Mouse (Mus musculus) hindbrain, embryonic 16.5 days (tissue): ENCODE data around the gene Gm10382. TPM values are rescaled to one million over a fixed set of nuclear protein-coding genes. Genes with fewer than 3 reads are reported as not detected.
"Not testable (repeated sequence)": the region's sequence is repeated elsewhere in the genome, so short reads cannot be mapped to it uniquely, and the experiment has no call there.

ENCODE experiments used
- ATAC-seq: fragments of 200-750 bp; cut with Nextera tagmentation; 2 replicates; pipeline ENCODE4 v1.8.0; 2017; ENCODE audit warnings: moderate TSS enrichment, moderate library complexity
- H3K27ac ChIP-seq: fragments of 300-500 bp; sonication (generic); 2 replicates; pipeline ENCODE4 v1.5.1; 2014; ENCODE audit warnings: low read depth, mild to moderate bottlenecking, control low read depth, low read length, moderate library complexity
- H3K27me3 ChIP-seq: fragments of 300-500 bp; sonication (generic); replicated peaks from 2 replicates; pipeline ENCODE4 v1.6.1; 2014; ENCODE audit warnings: low read length; ENCODE audit not compliant: control insufficient read depth, insufficient read depth
- H3K36me3 ChIP-seq: fragments of 300-500 bp; sonication (generic); 2 replicates; pipeline ENCODE4 v1.6.1; 2014; ENCODE audit warnings: mild to moderate bottlenecking, low read length, moderate library complexity, mixed read lengths; ENCODE audit not compliant: control insufficient read depth, insufficient read depth
- H3K4me1 ChIP-seq: fragments of 300-500 bp; sonication (generic); 2 replicates; pipeline ENCODE4 v1.6.1; 2014; ENCODE audit warnings: low read depth, low read length; ENCODE audit not compliant: control insufficient read depth, insufficient read depth
- H3K4me2 ChIP-seq: fragments of 300-500 bp; sonication (generic); 2 replicates; pipeline ENCODE4 v1.6.1; 2014; ENCODE audit warnings: mild to moderate bottlenecking, low read length, control low read depth, moderate library complexity
- H3K4me3 ChIP-seq: fragments of 300-500 bp; sonication (generic); 2 replicates; pipeline ENCODE4 v1.5.1; 2014; ENCODE audit warnings: mild to moderate bottlenecking, low read length, control low read depth, moderate library complexity
- H3K9ac ChIP-seq: fragments of 300-500 bp; sonication (generic); 2 replicates; pipeline ENCODE4 v1.6.1; 2014; ENCODE audit warnings: low read depth, mild to moderate bottlenecking, control low read depth, low read length, moderate library complexity
- H3K9me3 ChIP-seq: fragments of 300-500 bp; sonication (generic); 2 replicates; pipeline ENCODE4 v1.6.1; 2014; ENCODE audit warnings: mild to moderate bottlenecking, low read length, moderate library complexity; ENCODE audit not compliant: control insufficient read depth
- WGBS: fragments of 180-500 bp; shearing (Covaris S2); extraction: QIAGEN DNeasy Blood & Tissue Kit; methylation state at CpG from one replicate; pipeline ENCODE4 v1.1.7; 2014; 5-methylcytosine and 5-hydroxymethylcytosine counted together
- polyA plus RNA-seq: library from polyadenylated mRNA; unstranded; fragments of >200 nt; fragmentation: Nextera tagmentation; extraction: Ambion mirVana; gene quantifications from 2 replicates; pipeline ENCODE4 v1.2.1, GENCODE M21; 2015

Gm10382 gene
- polyA plus RNA-seq, 1 experiment from 2014 or later, result 0.45 TPM

DNA sequence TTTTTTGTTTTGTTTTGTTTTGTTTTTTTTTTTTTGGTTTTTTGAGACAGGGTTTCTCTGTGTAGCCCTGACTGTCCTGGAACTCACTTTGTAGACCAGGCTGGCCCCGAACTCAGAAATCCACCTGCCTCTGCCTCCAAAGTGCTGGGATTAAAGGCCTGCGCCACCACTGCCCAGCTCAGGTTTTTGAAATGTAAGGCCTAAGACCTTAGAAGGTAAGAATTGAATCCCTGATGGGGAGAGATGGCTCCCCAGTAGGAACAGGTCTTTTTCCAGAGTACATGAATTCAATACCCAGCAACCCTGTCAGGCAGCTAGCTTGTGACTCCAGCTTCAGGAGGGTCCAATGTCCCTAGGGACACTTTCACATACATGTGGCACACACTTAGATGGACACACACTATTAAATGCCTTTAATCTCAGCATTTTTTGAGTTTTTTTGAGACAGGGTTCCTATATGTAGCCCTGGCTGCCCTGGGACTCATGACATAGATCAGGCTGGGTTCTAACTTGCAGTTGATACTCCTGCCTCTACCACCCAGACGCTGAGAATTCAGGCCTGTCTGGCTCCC, 1.9 kb downstream of the Gm10382 start:
- WGBS, result 95% methylated on average over 3 of the region's 3 CpGs

DNA sequence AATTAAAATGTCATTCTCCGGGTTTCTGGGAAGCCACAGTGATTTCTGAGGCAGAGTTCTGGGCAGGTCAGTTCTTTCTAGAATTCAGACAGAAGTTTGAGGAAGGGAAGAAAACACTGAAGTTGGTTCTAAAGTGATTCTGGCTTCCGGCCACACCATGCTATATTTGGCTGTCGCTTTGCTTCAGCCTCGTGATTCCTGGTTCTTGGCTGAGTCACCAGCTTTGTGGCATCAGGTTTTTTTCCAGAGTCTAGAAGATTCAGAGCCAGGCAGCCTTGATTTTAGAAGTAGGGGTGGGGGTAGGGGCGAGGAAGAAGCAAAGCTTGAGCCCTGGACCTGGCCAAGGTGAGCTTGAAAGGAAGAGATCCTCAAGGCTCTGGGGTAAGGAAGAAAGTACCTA, 2.5 kb downstream of the Gm10382 start:
- peak overlapping the region; percentile 41 for H3K27ac ChIP-seq
- 66% methylated on average over 5 of the region's 5 CpGs for WGBS

More for the DNA sequence above, 1.9 kb downstream of the Gm10382 start:
- no peaks in the 10 kb centered on the region for H3K9me3 ChIP-seq
- H3K4me3 ChIP-seq, result no peak overlapping the region
- peaks cover 27% of the 10 kb centered on the region for H3K4me1 ChIP-seq
- no peak for ATAC-seq
- H3K9ac ChIP-seq, result no peak overlapping the region
- no peaks in the 10 kb centered on the region for H3K27me3 ChIP-seq
- H3K27ac ChIP-seq, result peak overlapping the region; percentile 41
- no peak overlapping the region for H3K4me2 ChIP-seq
- H3K36me3 ChIP-seq, result peaks cover under 1% of the 10 kb centered on the region; the same call in 1 of the 2 replicates

DNA sequence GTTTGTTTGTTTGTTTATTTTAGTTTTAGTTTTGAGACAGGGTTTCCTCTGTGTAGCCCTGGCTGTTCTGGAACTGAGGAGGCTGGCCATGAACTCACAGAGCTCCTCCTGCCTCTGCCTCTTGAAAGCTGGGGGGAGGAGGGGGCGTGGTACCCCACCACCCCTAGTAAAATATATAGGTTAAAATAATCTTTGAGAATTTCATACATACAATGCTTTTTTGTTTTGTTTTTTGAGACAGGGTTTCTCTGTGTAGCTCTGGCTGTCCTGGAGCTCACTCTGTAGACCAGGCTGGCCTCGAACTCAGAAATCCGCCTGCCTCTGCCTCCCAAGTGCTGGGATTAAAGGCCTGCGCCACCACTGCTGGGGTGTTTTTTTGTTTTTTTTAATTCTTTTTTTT, 3.1 kb downstream of the Gm10382 start:
- H3K36me3 ChIP-seq, H3K4me3 ChIP-seq, ATAC-seq, H3K9ac ChIP-seq, H3K27me3 ChIP-seq, H3K4me2 ChIP-seq, H3K9me3 ChIP-seq: not testable (repeated sequence)
- Histone ChIP-seq H3K4me1 (peaks cover 27% of the 10 kb centered on the region), H3K27ac (peak overlapping the region; percentile 98)
- 95% methylated on average over 4 of the region's 4 CpGs for WGBS

More for the DNA sequence above, 2.5 kb downstream of the Gm10382 start:
- no peaks in the 10 kb centered on the region for H3K9me3 ChIP-seq
- no peak overlapping the region for H3K4me2 ChIP-seq
- H3K4me3 ChIP-seq, result no peak overlapping the region
- no peak for ATAC-seq
- H3K36me3 ChIP-seq, result no peaks in the 10 kb centered on the region
- peaks cover 27% of the 10 kb centered on the region for H3K4me1 ChIP-seq
- no peak overlapping the region for H3K9ac ChIP-seq
- no peaks in the 10 kb centered on the region for H3K27me3 ChIP-seq

DNA sequence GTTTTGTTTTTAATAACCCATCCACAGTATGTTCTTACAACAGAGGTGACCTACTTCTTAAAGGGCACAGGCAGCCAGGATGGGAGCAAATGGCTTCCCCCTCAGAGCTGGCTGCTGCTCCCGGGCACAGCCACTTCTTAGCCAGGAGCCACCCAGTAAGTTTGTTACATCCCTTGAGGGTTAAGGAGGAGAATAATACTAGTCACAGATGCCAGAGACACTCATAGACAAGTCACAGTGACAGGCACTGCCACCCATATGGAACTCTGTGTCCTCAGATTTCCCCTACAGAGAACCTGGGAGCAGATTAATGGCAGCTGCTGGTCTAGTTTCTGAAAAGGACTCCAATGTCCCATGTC, 3.5 kb downstream of the Gm10382 start:
- H3K36me3 ChIP-seq, result no peaks in the 10 kb centered on the region
- peak overlapping the region; percentile 98 for H3K27ac ChIP-seq
- ATAC-seq, result peak; percentile 5; the same call in 1 of the 2 replicates
- 27% methylated on average over 1 of the region's 1 CpGs for WGBS
- H3K4me3 ChIP-seq, result no peak overlapping the region; the same call in 1 of the 2 replicates
- H3K9ac ChIP-seq, result peak overlapping the region; percentile 15
- peak overlapping the region; percentile 63 for H3K4me2 ChIP-seq
- peaks cover 27% of the 10 kb centered on the region for H3K4me1 ChIP-seq
- no peaks in the 10 kb centered on the region for H3K9me3 ChIP-seq
- no peaks in the 10 kb centered on the region for H3K27me3 ChIP-seq

DNA sequence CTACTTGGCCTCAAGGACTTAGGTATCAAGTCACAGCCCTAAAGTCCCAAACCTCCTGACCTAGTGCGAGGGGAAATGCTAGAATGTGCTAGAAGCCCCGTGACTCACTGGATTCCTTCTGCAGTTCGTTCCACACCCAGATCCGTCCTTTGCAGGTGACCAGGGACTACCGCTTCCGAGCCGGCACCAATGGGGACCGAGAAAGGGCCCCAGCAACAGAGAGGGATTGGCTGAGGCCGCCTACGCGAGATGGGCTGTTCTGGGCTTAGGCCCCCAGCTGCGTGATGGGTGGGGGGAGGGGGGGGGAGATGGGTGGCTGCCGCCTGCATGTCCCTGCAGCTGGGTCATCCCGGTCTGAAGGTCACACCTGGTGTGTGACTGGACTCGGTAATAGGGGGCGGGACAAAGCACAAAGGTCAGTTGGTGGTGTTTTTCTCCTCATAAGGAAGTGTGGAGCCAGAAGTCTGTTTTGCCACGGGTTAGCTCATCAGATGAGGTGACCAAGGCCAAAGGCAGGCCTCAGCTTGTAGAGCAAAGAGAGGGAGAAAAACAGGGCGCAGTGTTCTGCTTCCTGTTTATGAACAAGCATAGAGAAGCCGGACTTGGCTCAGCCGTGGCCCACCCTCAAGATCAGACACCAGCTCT, 4.0 kb downstream of the Gm10382 start:
- Histone ChIP-seq H3K27ac (peak overlapping the region; percentile 98), H3K4me1 (peaks cover 25% of the 10 kb centered on the region), H3K27me3 (no peaks in the 10 kb centered on the region), H3K9ac (peak overlapping the region; percentile 60), H3K4me3 (peak overlapping the region; percentile 33), H3K4me2 (peak overlapping the region; percentile 63), H3K36me3 (no peaks in the 10 kb centered on the region), H3K9me3 (no peaks in the 10 kb centered on the region)
- WGBS, result 0% methylated on average over 20 of the region's 20 CpGs
- peak; percentile 92 for ATAC-seq

DNA sequence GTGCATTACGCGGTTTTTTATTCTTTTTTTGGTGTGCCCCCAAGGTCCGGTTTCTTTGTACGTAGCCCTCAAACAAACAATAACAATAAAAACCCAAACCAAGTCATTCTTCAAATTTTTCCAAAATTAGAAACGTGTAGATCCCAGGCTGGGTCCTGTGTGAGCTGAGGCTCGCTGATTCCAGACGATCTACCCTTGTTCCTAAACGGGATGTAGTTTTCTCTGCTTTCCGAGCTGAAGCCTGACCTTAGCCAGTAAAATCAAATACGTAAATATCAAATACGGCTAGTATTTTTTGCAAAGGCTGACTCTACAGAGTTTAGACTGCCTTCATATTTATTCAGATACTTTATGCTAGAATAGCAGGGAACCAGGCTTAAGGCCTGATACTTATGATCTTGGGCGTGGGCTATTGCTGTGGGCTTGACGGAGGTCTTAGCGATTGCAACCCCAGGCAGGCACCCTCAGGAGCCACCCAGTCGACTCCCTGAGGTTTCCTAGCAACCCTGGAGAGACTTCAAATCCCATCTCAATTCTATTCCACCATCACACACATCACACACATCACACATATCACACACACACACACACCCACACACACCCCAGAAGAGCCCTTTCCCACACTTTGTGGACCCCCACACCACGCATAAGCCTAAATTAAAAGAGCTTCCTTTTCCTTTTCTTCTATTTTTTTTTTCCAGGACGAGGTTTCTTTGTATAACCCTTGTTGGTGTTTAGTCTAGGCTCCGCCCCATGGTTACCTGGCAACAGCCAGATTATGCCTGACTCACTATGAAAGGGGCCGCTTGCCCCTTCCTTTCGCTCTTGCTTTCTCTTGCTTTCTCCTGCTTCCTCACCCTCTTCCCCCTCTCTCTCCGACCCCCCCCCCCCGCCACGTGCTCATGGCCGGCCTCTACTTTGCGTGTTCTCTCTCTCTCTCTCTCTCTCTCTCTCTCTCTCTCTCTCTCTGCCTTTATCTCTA, 4.8 kb downstream of the Gm10382 start:
- Histone ChIP-seq H3K27ac (peak overlapping the region; percentile 98), H3K9ac (peak overlapping the region; percentile 60), H3K36me3 (no peaks in the 10 kb centered on the region), H3K9me3 (no peaks in the 10 kb centered on the region), H3K27me3 (no peaks in the 10 kb centered on the region), H3K4me2 (peak overlapping the region; percentile 63), H3K4me3 (peak overlapping the region; percentile 33), H3K4me1 (peaks cover 20% of the 10 kb centered on the region)
- ATAC-seq, result peak; percentile 71
- 4% methylated on average over 21 of the region's 25 CpGs for WGBS

DNA sequence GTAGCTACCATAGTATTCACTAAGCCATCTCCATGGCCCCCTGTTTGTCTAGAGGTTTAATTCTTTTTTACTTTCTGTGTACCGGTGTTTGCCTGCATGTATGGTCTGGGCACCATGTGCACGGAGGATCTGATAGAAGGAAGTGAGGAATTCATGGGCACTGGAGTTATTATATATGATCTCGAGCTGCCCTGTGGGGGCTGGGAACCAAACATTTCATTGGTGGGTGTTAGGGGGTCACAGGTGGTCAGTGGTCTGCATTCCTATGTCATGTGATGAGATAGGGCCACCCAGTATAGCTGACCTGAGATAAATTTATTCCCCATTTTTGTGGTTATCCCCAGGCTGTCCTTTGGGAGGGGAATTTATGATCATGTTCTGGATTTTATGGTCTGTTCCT, 5.9 kb downstream of the Gm10382 start:
- H3K4me3 ChIP-seq, result no peak overlapping the region
- no peaks in the 10 kb centered on the region for H3K9me3 ChIP-seq
- H3K4me2 ChIP-seq, result peak overlapping the region; percentile 63; the same call in 1 of the 2 replicates
- no peak for ATAC-seq
- H3K4me1 ChIP-seq, result peaks cover 20% of the 10 kb centered on the region
- H3K27ac ChIP-seq, result peak overlapping the region; percentile 98
- 53% methylated on average over 3 of the region's 3 CpGs for WGBS
- no peaks in the 10 kb centered on the region for H3K27me3 ChIP-seq
- H3K9ac ChIP-seq, result no peak overlapping the region
- H3K36me3 ChIP-seq, result no peaks in the 10 kb centered on the region

DNA sequence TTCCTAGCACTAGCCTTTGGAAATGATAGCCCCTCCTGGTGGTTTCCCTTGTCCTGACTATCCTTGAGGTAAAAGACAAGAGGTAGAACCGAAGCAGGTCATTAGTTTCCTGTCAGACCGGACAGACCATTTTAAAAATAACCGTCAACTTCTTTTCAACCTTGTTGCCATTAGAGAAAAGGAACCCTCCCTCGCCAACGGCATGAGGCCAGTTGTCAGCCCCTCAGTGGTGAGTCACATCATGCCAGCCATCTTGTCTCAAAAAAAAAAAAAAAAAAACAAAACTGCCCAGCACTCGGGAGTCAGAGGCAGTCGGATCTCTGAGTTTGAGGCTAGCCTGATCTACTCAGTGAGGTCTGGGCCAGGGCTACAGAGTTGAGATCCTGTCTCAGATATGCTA, 11.8 kb downstream of the Gm10382 start:
- Histone ChIP-seq H3K9ac (no peak overlapping the region), H3K4me3 (no peak overlapping the region), H3K9me3 (no peaks in the 10 kb centered on the region), H3K4me1 (peaks cover 3% of the 10 kb centered on the region; the same call in 1 of the 2 replicates), H3K4me2 (no peak overlapping the region), H3K36me3 (no peaks in the 10 kb centered on the region), H3K27ac (no peak overlapping the region), H3K27me3 (no peaks in the 10 kb centered on the region)
- 58% methylated on average over 7 of the region's 7 CpGs for WGBS
- ATAC-seq, result no peak

DNA sequence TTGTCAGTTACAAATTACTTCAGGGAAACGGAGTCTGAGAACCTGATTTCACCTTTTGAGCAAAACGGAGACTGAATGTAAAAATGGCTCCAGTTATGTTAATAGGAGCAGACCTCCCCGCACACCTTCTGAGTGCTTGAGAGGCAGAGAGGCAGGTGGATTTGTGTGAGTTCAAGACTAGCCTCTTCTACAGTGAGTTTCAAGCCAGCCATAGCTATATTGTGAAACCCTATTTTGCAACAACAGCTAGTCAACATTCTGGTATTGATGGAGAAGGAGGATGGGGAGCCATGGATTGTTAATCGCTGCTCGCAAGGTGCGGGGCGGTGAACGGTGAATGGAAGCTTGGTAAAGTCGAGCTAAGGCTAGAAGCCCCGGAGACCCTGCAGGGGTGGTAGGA, 13.4 kb downstream of the Gm10382 start:
- 56% methylated on average over 10 of the region's 10 CpGs for WGBS

More for the DNA sequence above, 13.4 kb downstream of the Gm10382 start:
- peaks cover 11% of the 10 kb centered on the region for H3K4me1 ChIP-seq
- H3K9ac ChIP-seq, result no peak overlapping the region
- H3K9me3 ChIP-seq, result no peaks in the 10 kb centered on the region
- no peaks in the 10 kb centered on the region for H3K36me3 ChIP-seq
- H3K27me3 ChIP-seq, result no peaks in the 10 kb centered on the region
- ATAC-seq, result no peak
- H3K4me2 ChIP-seq, result no peak overlapping the region
- H3K4me3 ChIP-seq, result no peak overlapping the region
- no peak overlapping the region for H3K27ac ChIP-seq
